Mouse (Mus musculus): ENCODE measurements around the gene Gm5150. TPM values are rescaled to one million over a fixed set of nuclear protein-coding genes. Genes with fewer than 3 reads are reported as not detected.

Gene Gm5150
- polyA plus RNA-seq, 1 experiment from 2014 or later: 0.21 TPM

Small RNA genes within 50 kb of the gene (microRNA-seq; reads per million reads assigned to microRNA genes)
- not detected for gene Gm24694

Other genes starting within 250 kb of the Gm5150 start
- not detected in 2 replicates for gene Sirpb1c, start 157.9 kb downstream of the Gm5150 start, polyA plus RNA-seq (2016; fragmentation: Nextera tagmentation; extraction: Ambion mirVana)

Data from liver, embryonic 12.5 days (tissue).